Mouse (Mus musculus) erythroid progenitor cell, adult 5-6 weeks (primary cell): ENCODE data around the gene Prss48. TPM values are rescaled to one million over a fixed set of nuclear protein-coding genes. Genes with fewer than 3 reads are reported as not detected.

Experiments used
- ATAC-seq: replicated peaks from 2 replicates; pipeline ENCODE4 v1.8.0; 2016; ENCODE audit warnings: moderate number of reproducible peaks, mild to moderate bottlenecking, moderate TSS enrichment, inconsistent platforms; ENCODE audit not compliant: poor library complexity, low FRiP score, severe bottlenecking
- total RNA-seq, 2 experiments: library from RNA; stranded (forward) in 1 of 2; stranded (reverse) in 1 of 2; fragments of 150-400 nt in 1 of 2; fragments of 186-747, 209-891 nt in 1 of 2; gene quantifications; 2 replicates each; pipeline versions ENCODE4 v1.2.3 to v1.2.4; 2015 to 2017; ENCODE audit warnings: low replicate concordance in 2 of 2

Prss48 gene
- total RNA-seq (2015; ENCODE audit: low replicate concordance) = not detected in 2 replicates
- total RNA-seq (2017; ENCODE audit: low replicate concordance) = not detected in 2 replicates

DNA sequence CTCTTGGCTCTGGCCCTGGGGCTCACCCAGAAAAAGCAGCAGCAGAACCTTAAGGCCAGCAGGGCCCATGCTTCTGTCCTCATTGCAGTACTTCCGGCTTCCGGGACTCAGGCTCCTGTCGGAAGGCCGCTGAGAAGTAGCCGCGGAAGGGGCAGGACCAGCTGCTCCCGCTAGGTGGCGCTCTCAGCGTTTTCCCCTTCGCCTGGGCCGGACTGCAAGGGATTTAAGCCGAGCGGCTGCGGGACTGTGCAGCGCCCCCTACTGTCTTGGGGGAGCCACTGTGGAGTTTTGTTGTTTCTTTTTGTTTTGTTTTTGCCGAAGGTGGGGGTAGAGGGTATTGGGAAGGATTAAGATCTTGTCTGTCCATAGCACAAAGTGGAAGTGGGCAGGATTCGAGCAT lies at the start of gene Prss48:
TSS of gene Prss48 (minus strand) at position 69 of the 400 bp plus-strand sequence.
- ATAC-seq = peak; percentile 57; the same call in 1 of the 2 replicates

DNA sequence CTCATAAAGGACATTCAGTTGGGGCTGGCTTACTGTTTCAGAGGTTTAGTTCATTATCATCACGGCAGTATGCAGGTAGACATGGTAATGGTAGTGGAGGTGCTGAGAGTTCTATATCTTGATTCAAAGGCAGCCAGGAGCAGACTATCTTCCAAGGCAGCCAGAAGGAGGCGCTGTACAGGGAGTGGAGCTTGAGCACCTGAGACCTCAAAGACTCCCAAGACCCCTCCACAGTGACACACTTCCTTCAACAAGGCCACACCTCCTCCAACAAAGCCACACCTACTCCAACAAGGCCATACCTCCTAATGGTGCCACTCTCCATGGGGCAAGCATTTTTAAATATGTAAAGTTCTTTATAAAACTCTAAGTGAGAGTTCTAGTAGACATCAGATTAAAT lies 46.8 kb upstream of the Prss48 start:
- no peak for ATAC-seq

DNA sequence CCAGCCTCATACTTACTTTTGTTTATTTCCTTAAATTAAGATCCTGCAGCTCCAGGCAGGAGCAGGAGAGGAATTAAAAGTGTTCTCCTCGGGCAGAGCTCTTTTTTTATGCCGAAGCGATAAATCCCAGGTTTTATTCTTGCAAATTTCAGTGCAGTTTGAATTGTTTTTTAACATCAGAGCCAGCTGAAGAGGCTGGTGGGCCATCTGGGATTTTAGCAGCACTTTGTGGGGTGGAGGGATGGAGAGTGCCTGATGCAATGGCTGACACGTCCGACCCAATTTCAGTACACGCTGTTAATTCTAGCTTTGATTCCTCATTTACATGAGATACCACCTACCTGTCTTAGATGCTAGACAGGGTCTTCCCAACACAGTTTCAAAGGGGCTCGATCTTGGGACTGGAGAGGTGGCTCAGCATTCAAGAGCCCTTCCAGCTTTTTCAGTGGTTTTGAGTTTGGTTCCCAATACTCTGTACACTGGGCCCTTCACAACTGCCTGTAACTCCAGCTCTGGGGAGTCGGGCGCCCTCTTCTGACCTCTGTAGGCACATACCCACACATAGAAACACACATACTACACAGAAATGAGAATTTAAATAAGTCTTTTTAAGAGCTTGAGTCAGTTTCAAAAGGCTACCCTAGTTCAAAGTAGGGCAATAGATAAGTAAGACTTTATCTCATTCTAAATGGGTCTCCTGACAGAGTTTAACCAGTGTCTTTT lies 45.6 kb upstream of the Prss48 start:
- ATAC-seq = no peak

DNA sequence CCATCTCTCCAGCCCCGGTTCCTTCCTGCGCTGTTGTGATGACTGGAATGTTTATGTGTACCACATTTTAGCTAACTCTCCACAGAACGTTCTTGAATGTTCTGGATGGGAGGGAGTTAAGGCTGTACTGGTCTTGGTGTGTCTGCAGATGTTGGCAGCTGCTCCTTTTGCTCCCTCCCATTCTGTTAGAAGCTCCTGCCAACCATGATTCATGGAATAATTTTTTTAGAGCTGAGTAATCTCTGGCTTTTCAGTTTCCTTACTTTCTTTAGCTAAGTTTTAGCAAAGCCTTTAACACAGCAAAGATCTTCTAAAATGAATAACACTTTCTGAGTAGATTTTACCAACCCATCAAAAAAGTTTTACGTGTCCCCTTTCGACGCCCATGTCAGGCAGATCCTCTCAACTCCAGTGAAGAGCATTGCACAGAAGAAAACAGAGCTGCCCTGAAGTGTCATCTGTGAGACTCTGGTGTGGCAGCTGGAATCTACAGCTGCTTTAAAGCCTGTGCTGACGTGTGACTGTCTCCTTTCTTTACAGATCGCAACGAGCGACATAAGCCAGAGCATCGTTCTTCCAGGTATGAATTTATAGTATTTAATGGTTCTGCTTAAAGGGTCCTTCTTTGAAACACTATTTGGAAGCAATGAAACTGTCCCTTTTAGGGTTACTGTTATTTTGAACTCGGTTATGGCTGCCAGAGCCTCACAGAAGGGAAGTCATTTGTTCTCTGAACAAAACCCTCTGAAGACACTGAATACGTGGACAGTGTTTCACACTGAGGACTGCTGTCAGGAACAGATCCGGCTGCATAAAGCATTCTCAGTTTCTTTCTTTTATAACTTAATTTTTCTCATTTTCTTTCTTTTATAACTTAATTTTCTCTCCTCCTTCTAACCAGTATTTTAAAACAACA lies 38.3 kb upstream of the Prss48 start:
- no peak for ATAC-seq

DNA sequence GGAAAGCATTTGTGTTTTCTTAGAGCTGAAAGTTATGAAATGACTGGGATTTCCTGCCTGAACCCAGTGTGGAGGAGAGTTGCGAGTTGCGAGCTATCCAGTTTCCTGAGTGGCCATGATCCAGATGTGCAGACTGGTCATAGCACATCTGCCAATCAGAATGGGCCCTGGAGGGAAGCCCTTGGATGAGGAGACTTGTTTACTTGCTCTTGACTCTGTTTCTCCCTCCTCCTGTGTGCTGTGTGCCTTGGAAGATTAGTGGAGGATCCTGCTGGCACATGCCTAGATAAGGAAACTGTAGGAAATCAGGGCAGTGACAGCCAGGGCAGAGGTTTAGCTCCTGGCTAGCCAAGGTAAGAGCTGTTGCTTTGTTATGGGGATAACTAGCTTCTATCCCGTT lies 36.4 kb upstream of the Prss48 start:
- ATAC-seq = no peak

DNA sequence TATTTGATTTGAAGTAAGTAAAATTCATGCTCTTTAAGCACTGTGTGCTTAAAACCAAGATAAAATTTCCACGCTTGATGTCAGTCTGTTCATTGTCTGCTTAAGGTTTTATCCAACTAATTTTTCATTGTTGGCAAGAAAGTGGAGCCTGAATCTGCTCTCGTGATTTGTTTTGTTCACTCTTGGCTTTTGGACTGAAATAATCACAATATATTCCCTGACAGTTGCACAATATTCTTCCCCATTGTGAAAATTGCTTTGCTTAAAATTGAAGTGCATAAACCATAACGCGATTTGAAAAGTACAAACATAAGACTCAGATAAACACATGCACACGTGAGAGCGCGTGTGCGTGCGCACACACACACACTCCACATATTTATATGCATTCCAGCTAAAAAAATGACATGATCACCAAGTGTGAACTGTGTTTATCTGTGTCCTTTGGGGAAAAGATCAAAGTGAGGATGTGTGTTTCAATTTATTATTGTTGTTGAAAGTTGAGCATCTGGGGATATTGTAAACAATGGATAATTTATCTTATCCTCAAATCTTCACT lies 35.7 kb upstream of the Prss48 start:
- ATAC-seq = no peak

- no peak for ATAC-seq
Measured at GRCm38 (mm10) chr3:86033455-86034090, 31.3 kb upstream of the Prss48 start.

DNA sequence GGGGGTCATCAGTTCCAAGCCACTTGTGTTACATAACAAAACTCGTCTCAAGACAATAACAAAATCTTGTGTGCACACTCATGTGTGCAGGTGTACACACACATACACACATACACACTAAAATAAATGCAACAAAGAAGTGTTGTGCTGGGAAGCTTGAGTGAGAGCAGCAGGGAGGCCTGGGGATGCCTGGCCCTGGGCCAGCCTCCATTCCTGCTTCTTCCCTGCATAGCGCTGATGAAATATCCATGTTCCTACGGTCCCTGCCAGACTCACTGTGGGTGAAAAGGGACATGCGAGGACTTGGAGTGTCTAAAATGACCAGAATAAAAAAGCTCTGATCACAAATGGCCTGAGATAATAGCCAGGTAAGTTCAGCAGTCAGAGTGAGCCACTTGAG lies 28.3 kb upstream of the Prss48 start:
- no peak for ATAC-seq

- no peak for ATAC-seq
Measured at GRCm38 (mm10) chr3:86028658-86029375, 26.5 kb upstream of the Prss48 start.

GRCm38 (mm10) chr3:86025341-86026137 lies 23.2 kb upstream of the Prss48 start:
- ATAC-seq = no peak

DNA sequence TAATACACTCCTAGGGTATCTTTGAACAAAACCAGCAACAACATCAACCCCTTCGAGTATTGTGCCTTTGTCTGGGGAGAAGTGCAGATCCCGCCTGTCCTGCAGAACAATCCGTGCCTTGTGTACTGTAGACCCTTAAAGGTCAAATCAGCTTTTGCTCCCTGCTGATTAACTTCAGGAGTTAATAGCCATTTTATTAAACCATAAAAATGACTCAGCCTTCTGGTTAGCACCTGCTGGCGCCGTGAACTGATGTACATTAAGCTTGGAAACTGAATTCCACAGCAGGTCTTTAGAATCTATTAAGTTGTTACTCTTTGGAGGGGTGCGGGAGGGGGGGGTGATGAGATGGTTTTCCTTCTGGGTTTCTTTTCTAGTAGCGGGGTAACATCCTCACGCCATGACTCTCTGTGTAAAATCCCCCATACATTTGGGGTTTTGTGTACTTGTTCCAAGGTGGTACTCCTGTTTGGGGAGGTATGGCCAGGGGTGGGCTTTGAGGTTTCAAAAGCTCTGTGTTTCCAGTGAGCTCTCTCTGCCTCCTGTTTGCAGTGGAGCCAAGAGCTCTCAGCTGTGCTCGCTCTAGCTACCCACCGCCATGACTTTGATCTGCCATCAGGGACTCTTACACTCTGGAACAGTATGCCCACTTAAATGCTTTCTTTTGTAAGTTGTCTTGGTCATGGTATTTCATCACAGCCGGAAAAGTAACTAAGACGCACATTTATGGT lies 21.9 kb upstream of the Prss48 start:
- ATAC-seq = no peak

DNA sequence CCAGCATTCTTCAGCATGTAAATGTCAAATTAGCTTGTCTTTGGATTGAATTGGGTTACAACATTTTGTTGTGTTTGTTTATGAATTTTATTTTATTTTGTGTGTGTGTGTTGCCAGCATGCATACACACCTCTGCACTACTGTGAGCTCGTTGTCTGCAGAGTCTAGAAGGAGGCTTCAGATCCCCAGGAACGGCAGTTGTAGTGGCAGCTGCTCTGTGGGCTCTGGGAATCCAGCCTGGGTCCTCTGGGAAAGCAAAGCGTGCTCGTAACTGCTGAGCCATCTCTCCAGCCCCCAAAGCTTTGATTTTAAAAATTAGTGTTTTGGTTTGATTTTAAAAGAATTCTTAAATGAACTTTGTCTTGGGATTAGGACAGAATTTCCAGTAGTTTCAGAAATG lies 19.4 kb upstream of the Prss48 start:
- no peak for ATAC-seq

- ATAC-seq = no peak
Measured at GRCm38 (mm10) chr3:86020921-86021650, 18.8 kb upstream of the Prss48 start.

GRCm38 (mm10) chr3:86017484-86017883 lies 15.2 kb upstream of the Prss48 start:
- ATAC-seq = no peak

DNA sequence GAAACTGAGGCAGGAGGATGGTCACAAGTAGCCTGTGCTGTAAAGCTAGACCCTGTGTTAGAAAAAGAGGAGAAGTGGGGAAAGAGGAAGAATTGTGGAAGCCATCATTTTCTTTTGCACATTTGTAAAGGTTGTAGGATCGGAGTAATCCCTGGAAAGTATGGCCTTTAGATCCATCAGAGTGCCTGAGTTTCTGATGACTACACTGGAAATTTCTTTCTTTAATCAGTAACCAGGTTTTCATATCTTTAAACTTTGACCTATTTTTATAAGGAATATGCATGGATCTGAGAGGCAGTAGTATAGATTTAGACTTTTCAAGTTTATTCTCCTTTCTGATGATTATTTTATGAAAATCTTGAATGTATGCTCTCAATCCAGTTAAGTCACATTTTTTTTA lies 14.7 kb upstream of the Prss48 start:
- no peak for ATAC-seq

GRCm38 (mm10) chr3:86013837-86014236 lies 11.5 kb upstream of the Prss48 start:
- no peak for ATAC-seq

- ATAC-seq = no peak
Measured at GRCm38 (mm10) chr3:86011833-86012232, 9.5 kb upstream of the Prss48 start.
